Mouse (Mus musculus) forebrain, postnatal 0 days (tissue): Measurements from ENCODE around the gene Hist2h3b. TPM values are rescaled to one million over a fixed set of nuclear protein-coding genes. Genes with fewer than 3 reads are reported as not detected.
"Not testable (repeated sequence)": the region's sequence is repeated elsewhere in the genome, so short reads cannot be mapped to it uniquely, and the experiment has no call there.

Source experiments
- ATAC-seq: fragments of 200-750 bp; cut with Nextera tagmentation; 2 replicates; pipeline ENCODE4 v1.8.0; 2017; ENCODE audit warnings: mild to moderate bottlenecking, moderate library complexity
- DNase-seq: peaks from one replicate; pipeline ENCODE4 v3.0.0-alpha.2; 2015
- H3K27ac ChIP-seq: fragments of 300-500 bp; sonication (generic); 2 replicates; pipeline ENCODE4 v1.5.1; 2014; ENCODE audit warnings: low read depth, mild to moderate bottlenecking, antibody characterized with exemption, low read length, moderate library complexity, mixed read lengths
- H3K27me3 ChIP-seq: fragments of 300-500 bp; sonication (generic); 2 replicates; pipeline ENCODE4 v1.6.1; 2014; ENCODE audit warnings: mild to moderate bottlenecking, low read length, mixed read lengths; ENCODE audit not compliant: insufficient read depth
- H3K36me3 ChIP-seq: fragments of 300-500 bp; sonication (generic); 2 replicates; pipeline ENCODE4 v1.6.1; 2014; ENCODE audit warnings: mild to moderate bottlenecking, moderate library complexity; ENCODE audit not compliant: insufficient read depth
- H3K4me1 ChIP-seq: fragments of 300-500 bp; sonication (generic); 2 replicates; pipeline ENCODE4 v1.6.1; 2014; ENCODE audit warnings: antibody characterized with exemption; ENCODE audit not compliant: insufficient read depth
- H3K4me2 ChIP-seq: fragments of 300-500 bp; sonication (generic); 2 replicates; pipeline ENCODE4 v1.6.1; 2014; ENCODE audit warnings: low read depth, mild to moderate bottlenecking, moderate library complexity
- H3K4me3 ChIP-seq: fragments of 300-500 bp; sonication (generic); 2 replicates; pipeline ENCODE4 v1.5.1; 2014; ENCODE audit warnings: low read depth, low read length, mixed read lengths
- H3K9ac ChIP-seq: fragments of 300-500 bp; sonication (generic); 2 replicates; pipeline ENCODE4 v1.6.1; 2014; ENCODE audit warnings: mild to moderate bottlenecking
- H3K9me3 ChIP-seq: fragments of 300-500 bp; sonication (generic); 2 replicates; pipeline ENCODE4 v1.6.1; 2016; ENCODE audit warnings: low read length
- CTCF ChIP-seq: sonication (generic); IDR thresholded peaks from 2 replicates; pipeline ENCODE4 v1.5.1; 2016; ENCODE audit warnings: antibody characterized with exemption, control low read depth, low read depth
- WGBS: fragments of 180-500 bp; shearing (Covaris S2); extraction: QIAGEN DNeasy Blood & Tissue Kit; methylation state at CpG from one replicate; pipeline ENCODE4 v1.1.7; 2014; 5-methylcytosine and 5-hydroxymethylcytosine counted together
- polyA plus RNA-seq: library from polyadenylated mRNA; unstranded; fragments of >200 nt; fragmentation: Nextera tagmentation; extraction: Ambion mirVana; gene quantifications from 2 replicates; pipeline ENCODE4 v1.2.1, GENCODE M21; 2015
- total RNA-seq: library from RNA; depleted of rRNA; stranded (reverse); fragments of >200 nt; gene quantifications from 2 replicates; pipeline ENCODE4 v1.2.3, GENCODE M21; 2014; rRNA removed

Hist2h3b gene
- total RNA-seq (400 and 545 TPM in 2 replicates), polyA plus RNA-seq (9.4 and 9.7 TPM in 2 replicates)

DNA sequence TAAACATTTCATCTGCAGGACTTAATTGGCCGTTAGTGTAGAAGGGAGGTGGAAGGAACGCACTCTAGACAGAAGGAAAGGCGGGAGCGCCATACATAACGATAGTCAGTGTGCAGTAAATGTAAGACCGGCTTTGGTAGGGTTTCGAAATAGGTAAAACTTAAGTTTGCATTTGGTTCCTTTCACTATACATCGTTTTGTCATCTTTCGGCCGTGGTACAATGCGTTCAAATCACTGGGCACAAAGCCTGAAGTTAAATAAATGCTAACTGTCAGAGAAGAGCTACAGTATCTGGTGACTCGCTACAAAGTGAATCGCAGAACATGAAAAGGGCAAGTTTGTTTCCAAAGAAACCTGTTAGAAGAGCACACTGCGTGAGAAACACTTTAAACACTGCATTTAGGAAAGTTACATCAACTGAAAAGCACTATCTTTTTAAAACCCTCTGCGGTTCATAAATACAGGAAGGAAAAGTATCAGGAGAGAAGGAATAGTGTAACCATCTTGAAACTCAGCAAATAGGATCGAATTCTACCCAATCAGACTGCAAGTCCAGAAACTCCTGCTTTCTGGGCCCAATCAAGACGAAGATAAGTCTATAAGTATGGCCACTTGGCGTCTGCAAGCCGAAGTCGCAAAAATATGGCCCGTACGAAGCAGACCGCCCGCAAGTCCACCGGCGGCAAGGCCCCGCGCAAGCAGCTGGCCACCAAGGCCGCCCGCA, at the start of gene Hist2h3b:
TSS of gene Hist2h3b (plus strand) at position 604 of the 725 bp plus-strand sequence.
- peak; percentile 69 for ATAC-seq
- peak within 1 kb of the TSS; percentile 85 for H3K4me2 ChIP-seq
- peaks cover 4% of the 10 kb centered on the region; the same call in 1 of the 2 replicates for H3K4me1 ChIP-seq
- H3K27ac ChIP-seq = peak within 1 kb of the TSS; percentile 95
- no peaks in the 10 kb centered on the region for H3K36me3 ChIP-seq
- peak within 1 kb of the TSS; percentile 55 for H3K4me3 ChIP-seq
- peak; percentile 88 for DNase-seq
- 12% methylated on average over 28 of the region's 30 CpGs for WGBS
- peak within 1 kb of the TSS; percentile 57 for H3K9ac ChIP-seq
- no peaks in the 10 kb centered on the region for H3K27me3 ChIP-seq
- H3K9me3 ChIP-seq = no peaks in the 10 kb centered on the region
- no peak for TF ChIP-seq CTCF

- TF ChIP-seq CTCF = peak; percentile 50
- peak overlapping the region; percentile 63 for H3K4me3 ChIP-seq
- H3K9ac ChIP-seq = peak overlapping the region; percentile 69
- 0% methylated on average over 12 of the region's 12 CpGs for WGBS
- H3K27me3 ChIP-seq = no peaks in the 10 kb centered on the region
- no peak for DNase-seq
- H3K27ac ChIP-seq = peak overlapping the region; percentile 92
- no peaks in the 10 kb centered on the region for H3K36me3 ChIP-seq
- peaks cover 5% of the 10 kb centered on the region for H3K4me1 ChIP-seq
- no peaks in the 10 kb centered on the region for H3K9me3 ChIP-seq
- H3K4me2 ChIP-seq = peak overlapping the region; percentile 80
- peak; percentile 37 for ATAC-seq
These were observed 49.2 kb upstream of the Hist2h3b start for GRCm38 (mm10) chr3:96219191-96219641.

DNA sequence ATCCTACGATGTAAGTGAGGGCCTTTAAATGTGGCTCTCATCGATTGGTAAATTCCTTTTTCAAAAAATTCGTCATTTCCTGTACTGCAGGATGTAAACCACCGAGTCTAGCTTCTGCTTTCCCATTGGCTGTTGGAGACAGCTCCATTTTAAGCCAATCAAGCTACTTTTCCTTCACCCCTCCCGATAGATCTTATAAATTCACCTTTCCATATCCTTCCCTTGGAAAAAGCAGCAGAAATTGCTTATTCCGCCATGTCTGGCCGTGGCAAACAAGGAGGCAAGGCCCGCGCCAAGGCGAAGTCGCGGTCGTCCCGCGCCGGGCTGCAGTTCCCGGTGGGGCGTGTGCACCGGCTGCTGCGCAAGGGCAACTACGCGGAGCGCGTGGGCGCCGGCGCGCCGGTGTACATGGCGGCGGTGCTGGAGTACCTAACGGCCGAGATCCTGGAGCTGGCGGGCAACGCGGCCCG, 48.8 kb upstream of the Hist2h3b start, which contains the start of the genes Bola1 and Hist2h2ab:
TSS of gene Bola1 (minus strand) at position 49 of the 470 bp plus-strand sequence.
TSS of gene Hist2h2ab (plus strand) at position 205 of the 470 bp plus-strand sequence.
- Histone ChIP-seq H3K4me2 (peak within 1 kb of the TSS; percentile 80), H3K9ac (peak within 1 kb of the TSS; percentile 69), H3K4me1 (peaks cover 5% of the 10 kb centered on the region), H3K9me3 (no peaks in the 10 kb centered on the region), H3K4me3 (peak within 1 kb of the TSS; percentile 63), H3K27ac (peak within 1 kb of the TSS; percentile 92), H3K27me3 (no peaks in the 10 kb centered on the region), H3K36me3 (no peaks in the 10 kb centered on the region)
- no peak for TF ChIP-seq CTCF
- ATAC-seq = peak; percentile 94
- peak; percentile 90 for DNase-seq
- WGBS = 2% methylated on average over 36 of the region's 37 CpGs

- not testable (repeated sequence) for H3K9me3 ChIP-seq, H3K4me1 ChIP-seq, H3K36me3 ChIP-seq, DNase-seq, H3K27me3 ChIP-seq
- H3K4me3 ChIP-seq = peak overlapping the region; percentile 63
- peak; percentile 5 for ATAC-seq
- WGBS = under 1% methylated on average over 33 of the region's 47 CpGs
- peak overlapping the region; percentile 92 for H3K27ac ChIP-seq
- peak overlapping the region; percentile 69 for H3K9ac ChIP-seq
- peak overlapping the region; percentile 80 for H3K4me2 ChIP-seq
These were observed 48.2 kb upstream of the Hist2h3b start for GRCm38 (mm10) chr3:96220131-96220764.

GRCm38 (mm10) chr3:96220765-96221639, 47.5 kb upstream of the Hist2h3b start, which contains the start of the genes Hist2h2ac and Hist2h2be:
Gene Hist2h2ac, minus strand, starts transcription at chr3:96220880.
Gene Hist2h2be, plus strand, starts transcription at chr3:96221119.
- DNase-seq (peak; percentile 92), ATAC-seq (peak; percentile 84)
- H3K4me3 ChIP-seq = peak within 1 kb of the TSS; percentile 63
- H3K27ac ChIP-seq = peak within 1 kb of the TSS; percentile 92
- under 1% methylated on average over 43 of the region's 43 CpGs for WGBS
- peaks cover 10% of the 10 kb centered on the region for H3K4me1 ChIP-seq
- H3K27me3 ChIP-seq = no peaks in the 10 kb centered on the region
- no peaks in the 10 kb centered on the region for H3K9me3 ChIP-seq
- H3K36me3 ChIP-seq = no peaks in the 10 kb centered on the region
- TF ChIP-seq CTCF = no peak
- H3K9ac ChIP-seq = peak within 1 kb of the TSS; percentile 69
- peak within 1 kb of the TSS; percentile 80 for H3K4me2 ChIP-seq

GRCm38 (mm10) chr3:96221640-96222038, 46.8 kb upstream of the Hist2h3b start:
- Histone ChIP-seq H3K9ac (peak overlapping the region; percentile 69), H3K27me3 (no peaks in the 10 kb centered on the region), H3K9me3 (no peaks in the 10 kb centered on the region), H3K4me3 (peak overlapping the region; percentile 63), H3K27ac (peak overlapping the region; percentile 92), H3K4me1 (peaks cover 10% of the 10 kb centered on the region), H3K4me2 (peak overlapping the region; percentile 80), H3K36me3 (no peaks in the 10 kb centered on the region)
- ATAC-seq (no peak), DNase-seq (no peak)
- 9% methylated on average over 9 of the region's 9 CpGs for WGBS
- TF ChIP-seq CTCF = no peak
